Mouse (Mus musculus): ENCODE data around the gene Dmrtc1b. TPM values are rescaled to one million over a fixed set of nuclear protein-coding genes. Genes with fewer than 3 reads are reported as not detected.
A peak's percentile ranks its signal among the peaks of the same experiment; 100 is the strongest.
"Not testable (repeated sequence)": the region's sequence is repeated elsewhere in the genome, so short reads cannot be mapped to it uniquely, and the experiment has no call there.

The Dmrtc1b gene
- total RNA-seq (2021) = not detected
- long read RNA-seq, experiment 1 = 0 reads
- long read RNA-seq, experiment 2 = 0 reads

GRCm38 (mm10) chrX:102707535-102707934 lies at the start of gene Dmrtc1b, which contains the start of gene Gm9112:
Gene Dmrtc1b (plus strand): TSS chrX:102707865.
Gene Gm9112 (minus strand): TSS chrX:102707635.
- not testable (repeated sequence) for DNase-seq (ENCODE audit: low spot score in 2 of 2)

GRCm38 (mm10) chrX:102660712-102661111 lies 47.0 kb upstream of the Dmrtc1b start:
- peak; percentile 13 to 26 for DNase-seq (ENCODE audit: low spot score in 2 of 2)

- no peak for DNase-seq (ENCODE audit: low spot score in 2 of 2)
Observed at GRCm38 (mm10) chrX:102666641-102667040, 41.0 kb upstream of the Dmrtc1b start.

- not testable (repeated sequence) for DNase-seq (ENCODE audit: low spot score in 2 of 2)
Observed at GRCm38 (mm10) chrX:102684706-102685105, 23.0 kb upstream of the Dmrtc1b start.

- DNase-seq (ENCODE audit: low spot score in 2 of 2) = not testable (repeated sequence)
Observed at GRCm38 (mm10) chrX:102686872-102687271, 20.8 kb upstream of the Dmrtc1b start, which contains the start of gene Gm3880. Gene Gm3880 (minus strand): TSS chrX:102686972.

- peak; percentile 28 to 50 for DNase-seq (ENCODE audit: low spot score in 2 of 2)
Observed at GRCm38 (mm10) chrX:102689252-102689651, 18.4 kb upstream of the Dmrtc1b start.

GRCm38 (mm10) chrX:102700636-102701035 lies 7.0 kb upstream of the Dmrtc1b start:
- DNase-seq (ENCODE audit: low spot score in 2 of 2) = not testable (repeated sequence)

- not testable (repeated sequence) for DNase-seq (ENCODE audit: low spot score in 2 of 2)
Observed at GRCm38 (mm10) chrX:102724226-102724625, 16.6 kb downstream of the Dmrtc1b start.

Other genes starting within 250 kb of the Dmrtc1b start
- 10 to 100 TPM; 14.0 to 16.7 TPM for gene Hdac8, start 202.5 kb upstream of the Dmrtc1b start, total RNA-seq (2021)
- gene Phka1, start 63.6 kb upstream of the Dmrtc1b start, total RNA-seq (2021) = 10 to 100 TPM; 17.3 to 17.8 TPM
- gene Gm3880, start 20.9 kb upstream of the Dmrtc1b start, total RNA-seq (2021) = not detected
- not detected for gene Gm9112, start 230 bp upstream of the Dmrtc1b start, total RNA-seq (2021)
- not detected for gene Dmrtc1c1, start 95.1 kb downstream of the Dmrtc1b start, total RNA-seq (2021)
- gene Dmrtc1c2, start 146.8 kb downstream of the Dmrtc1b start, total RNA-seq (2021) = not detected
- gene 1700031F05Rik, start 160.1 kb downstream of the Dmrtc1b start, total RNA-seq (2021) = not detected
- gene Dmrtc1a, start 200.8 kb downstream of the Dmrtc1b start, total RNA-seq (2021) = 1 to 10 TPM; 6.5 to 7.9 TPM
- gene 1700011M02Rik, start 201.0 kb downstream of the Dmrtc1b start, total RNA-seq (2021) = not detected
- gene 1700018G05Rik, start 220.5 kb downstream of the Dmrtc1b start, total RNA-seq (2021) = not detected

Measured in left cerebral cortex, adult 18-20 months (tissue).